Mouse (Mus musculus): ENCODE measurements around the gene Mus81.
A peak's percentile ranks its signal among the peaks of the same experiment; 100 is the strongest.

Mus81 gene

GRCm38 (mm10) chr19:5445747-5446146, 42.5 kb downstream of the Mus81 start:
- DNase-seq (ENCODE audit: inconsistent ontology term) = no peak

GRCm38 (mm10) chr19:5444954-5445353, 43.2 kb downstream of the Mus81 start:
- peak; percentile 92 for DNase-seq (ENCODE audit: inconsistent ontology term)

DNA sequence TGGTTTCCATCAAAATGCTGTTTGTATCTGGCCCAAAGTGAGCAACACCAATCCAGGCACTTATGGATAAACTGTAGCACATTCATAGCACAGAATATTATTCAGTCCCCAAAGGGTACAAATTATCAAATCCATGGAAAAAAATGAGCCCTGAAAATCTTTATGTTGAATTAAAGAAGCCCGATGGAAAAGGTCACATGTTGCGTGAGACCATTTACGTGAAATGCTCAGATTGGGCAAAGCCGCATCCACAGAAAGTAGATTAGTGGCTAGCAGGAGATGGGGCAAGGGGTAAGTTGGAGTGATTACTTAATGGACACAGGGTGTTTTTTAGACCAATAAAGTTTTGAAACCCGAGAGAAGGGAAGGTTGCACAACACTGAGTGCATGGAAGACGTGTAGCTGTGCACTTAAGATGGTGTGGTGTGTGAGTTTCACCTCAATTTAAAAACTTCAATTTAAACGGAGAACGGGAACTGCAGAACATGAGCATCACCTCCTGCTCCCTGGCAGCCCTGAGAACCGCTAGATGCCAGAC, 43.8 kb downstream of the Mus81 start:
- DNase-seq (ENCODE audit: inconsistent ontology term) = no peak

- no peak for DNase-seq (ENCODE audit: inconsistent ontology term)
Measured at GRCm38 (mm10) chr19:5433951-5434350, 54.3 kb downstream of the Mus81 start.

DNA sequence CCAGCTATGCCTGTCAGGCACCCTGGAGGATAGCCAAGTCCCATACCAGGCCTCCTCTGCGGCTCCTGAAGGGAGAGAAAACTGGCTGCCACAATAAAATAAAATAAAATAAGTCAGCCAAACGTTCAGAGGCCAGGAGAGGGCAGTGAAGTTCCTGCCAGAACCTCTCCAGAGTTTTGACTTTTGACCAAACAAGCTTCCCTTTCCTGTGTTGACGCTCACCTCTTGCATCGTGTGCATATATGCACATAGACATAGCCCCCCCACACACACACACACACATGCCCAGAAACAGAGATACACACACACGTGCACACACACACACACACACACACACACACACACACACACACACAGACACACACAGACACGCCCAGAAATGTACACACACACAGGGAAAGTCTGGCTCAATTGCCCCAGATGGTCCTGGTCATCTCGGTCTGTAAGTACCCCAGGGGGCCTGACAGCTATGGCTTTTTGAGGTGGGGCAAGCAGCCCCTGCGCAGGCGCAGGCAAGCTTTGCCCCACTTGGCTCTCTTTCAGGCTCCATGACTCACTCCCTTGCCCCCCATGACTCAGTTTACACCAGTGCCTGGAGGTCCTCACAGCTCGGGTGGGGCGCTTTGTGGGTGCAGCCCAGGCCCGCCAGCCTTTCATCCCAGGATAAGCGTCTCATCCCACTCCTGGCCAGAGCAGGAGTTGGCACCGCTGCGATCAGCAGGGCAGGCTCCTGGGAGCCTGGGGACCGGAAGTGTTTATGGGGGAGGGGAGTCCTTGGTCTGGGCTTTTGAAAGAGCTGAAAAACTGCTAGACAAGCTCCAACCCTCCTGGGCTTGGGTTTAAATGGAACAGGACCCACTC, 55.0 kb downstream of the Mus81 start:
- peak; percentile 82 for DNase-seq (ENCODE audit: inconsistent ontology term)
